ENCODE assay signal across 22 mouse cellular contexts in the genomic region with DNA sequence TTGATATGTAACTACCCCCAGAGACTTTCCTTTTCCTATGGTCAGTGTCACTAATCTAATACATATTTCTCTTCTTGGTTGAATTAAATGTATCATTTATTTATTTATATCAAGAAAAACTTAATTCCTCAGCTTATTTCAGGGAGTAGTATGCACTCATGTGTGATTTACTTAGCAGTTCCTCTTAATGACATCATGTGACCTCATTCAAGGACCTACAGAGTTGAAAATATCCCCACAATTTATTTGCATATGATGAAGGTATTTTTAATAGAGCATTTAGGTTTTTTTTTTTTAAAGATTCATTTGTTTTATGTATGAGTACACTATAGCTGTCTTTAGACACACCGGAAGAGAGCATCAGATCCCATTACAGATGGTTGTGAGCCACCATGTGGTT. TPM values are rescaled to one million over a fixed set of nuclear protein-coding genes. Genes with fewer than 3 reads are reported as not detected.
DNase-seq lines count a peak whose midpoint lies in the region; ATAC-seq and TF ChIP-seq lines count a peak whose summit lies in the region.
"Had no signal": no experiment of that assay in that cellular context is flagged by ENCODE, and none has a peak within 500 bp of the region (broad histone marks: within the 10 kb centered on the region; RNA-seq: fewer than 3 reads in every experiment).

No protein-coding gene starts in this region.

- no peak overlapping the region for H3K9ac ChIP-seq in MEL (ENCODE audit: control insufficient read depth, low read depth, low read length, poor library complexity, severe bottlenecking)
- H3K9ac ChIP-seq in midbrain, postnatal 0 days (replicated peaks; ENCODE audit: low read length, poor library complexity, severe bottlenecking): no peak overlapping the region

- WGBS in midbrain, postnatal 0 days: 95% methylated on average over 1 of the region's 1 CpGs

- no peak overlapping the region for H3K4me3 ChIP-seq in MEL (ENCODE audit: control insufficient read depth in 1 of 2, insufficient read depth in 1 of 2, low read depth in 2 of 2, low read length in 2 of 2)
- H3K4me3 ChIP-seq in midbrain, postnatal 0 days (ENCODE audit: low read depth, low read length): no peak overlapping the region

- no peaks in the 10 kb centered on the region for H3K9me3 ChIP-seq in MEL (replicated peaks; ENCODE audit: insufficient read depth, low read length)
- no peaks in the 10 kb centered on the region for H3K9me3 ChIP-seq in midbrain, postnatal 0 days (ENCODE audit: low read length)
- H3K9me3 ChIP-seq: G1E had no signal

- intact Hi-C loops in heart, postnatal 10 days (cut with DNase I): no loop called here

- H3K4me1 ChIP-seq in MEL (ENCODE audit: control insufficient read depth in 1 of 2, insufficient read depth in 2 of 2, low read length in 2 of 2): no peaks in the 10 kb centered on the region
- H3K4me1 ChIP-seq in midbrain, postnatal 0 days (ENCODE audit: insufficient read depth, low read length): no peaks in the 10 kb centered on the region

- TF ChIP-seq RAD21 in MEL (IDR thresholded peaks at IDR 0.05; ENCODE audit: low read depth, low read length): no peak

- peaks cover 0 to 6% of the 10 kb centered on the region in 2 experiments for H3K36me3 ChIP-seq in MEL (ENCODE audit: control insufficient read depth in 1 of 2, insufficient read depth in 2 of 2, low read length in 2 of 2)
- H3K36me3 ChIP-seq in splenic B cell, adult 2 months (ENCODE audit: control insufficient read depth, insufficient read depth, low read length, poor library complexity, severe bottlenecking): no peaks in the 10 kb centered on the region
- no peaks in the 10 kb centered on the region for H3K36me3 ChIP-seq in midbrain, postnatal 0 days (ENCODE audit: insufficient read depth, low read length)

- H3K4me2 ChIP-seq in midbrain, postnatal 0 days (ENCODE audit: low read depth, low read length, poor library complexity, severe bottlenecking): no peak overlapping the region

- no peaks in the 10 kb centered on the region for H3K27me3 ChIP-seq in MEL (ENCODE audit: control insufficient read depth in 1 of 2, insufficient read depth in 2 of 2, low read length in 2 of 2)
- no peaks in the 10 kb centered on the region for H3K27me3 ChIP-seq in splenic B cell, adult 2 months (ENCODE audit: control insufficient read depth, insufficient read depth, low read length, poor library complexity, severe bottlenecking)
- H3K27me3 ChIP-seq in midbrain, postnatal 0 days (ENCODE audit: insufficient read depth, low read length): no peaks in the 10 kb centered on the region
- H3K27me3 ChIP-seq: CH12.LX, Patski had no signal

- TF ChIP-seq CTCF in MEL (IDR thresholded peaks at IDR 0.05 in 2 of 3, conservative IDR thresholded peaks at IDR 0.05 in 1 of 3; ENCODE audit: control insufficient read depth in 1 of 3, insufficient read depth in 1 of 3, low read depth in 2 of 3, low read length in 3 of 3, poor library complexity in 1 of 3, severe bottlenecking in 1 of 3): no peak
- no peak for TF ChIP-seq CTCF in midbrain, postnatal 0 days (IDR thresholded peaks at IDR 0.05)

- DNase-seq in MEL (ENCODE audit: low read depth, low spot score): no peak
- peak; percentile 59 for DNase-seq in splenic B cell, adult 2 months (ENCODE audit: low read depth, low spot score)
- DNase-seq in heart, postnatal 10 days: no peak
- DNase-seq in midbrain, postnatal 0 days (ENCODE audit: low spot score): no peak
- no peak for DNase-seq in right cerebral cortex, postnatal 14 days
- DNase-seq: adrenal gland, adult 2 months; adrenal gland, adult 8-10 months; adrenal gland, postnatal 10 days; adrenal gland, postnatal 14 days; adrenal gland, postnatal 25 days; adrenal gland, postnatal 36 days; B cell, adult 2 months; cerebellum, adult 11 months; cerebellum, adult 11-12 months; cerebellum, adult 18-20 months; cerebellum, adult 2 months had no signal

- TF ChIP-seq EP300 in MEL (IDR thresholded peaks at IDR 0.05; ENCODE audit: low read depth in 1 of 2, low read length in 2 of 2): no peak

- no peak for TF ChIP-seq POLR2A in MEL (IDR thresholded peaks at IDR 0.05; ENCODE audit: control insufficient read depth in 1 of 2, insufficient read depth in 1 of 2, low read depth in 1 of 2, low read length in 2 of 2, poor library complexity in 1 of 2)

- ATAC-seq in neutrophil, adult 5-6 weeks (ENCODE audit: extremely low read depth, insufficient number of reproducible peaks, low FRiP score, poor library complexity, severe bottlenecking): 0 out of 2 replicates have a peak, but pooled peaks have one; percentile 19
- ATAC-seq in midbrain, postnatal 0 days (ENCODE audit: low FRiP score): no peak
- ATAC-seq: activated CD4-positive, CD25-positive, alpha-beta regulatory T cell, adult 4 months; CD4-positive, CD25-positive, alpha-beta regulatory T cell, adult 4 months; Patski had no signal

- peaks cover 14% of the 10 kb centered on the region; the same call in 1 of the 2 replicates for H3K79me2 ChIP-seq in MEL (ENCODE audit: control insufficient read depth, insufficient read depth, low read length, poor library complexity)

- no peak overlapping the region for H3K27ac ChIP-seq in MEL (ENCODE audit: control insufficient read depth, low read depth, low read length)
- H3K27ac ChIP-seq in midbrain, postnatal 0 days (ENCODE audit: low read depth, low read length): no peak overlapping the region

TF ChIP-seq in MEL, 35 proteins besides CTCF, POLR2A, EP300 and RAD21:
- no peak for TF ChIP-seq E2F4 (IDR thresholded peaks at IDR 0.05; ENCODE audit: borderline replicate concordance, low read depth, low read length)
- TF ChIP-seq USF1 (IDR thresholded peaks at IDR 0.05; ENCODE audit: low read depth, low read length): peak; percentile 61; the same call in 1 of the 2 replicates
- TF ChIP-seq USF2 (IDR thresholded peaks at IDR 0.05; ENCODE audit: borderline replicate concordance in 1 of 2, insufficient read depth in 1 of 2, low read depth in 1 of 2, low read length in 2 of 2): 0 out of 4 replicates have a peak, but pooled peaks of 1 of the 2 experiments have one; percentile 13

RNA-seq across cellular contexts. Expression of a gene that starts 28.6 kb away (rescaled TPM):
- 25.4 and 27.0 TPM in 2 replicates for total RNA-seq in MEL (2012; rRNA removed)
- 10 to 100 TPM; 27.4 to 96.7 TPM for polyA plus RNA-seq in MEL (2012; ENCODE audit: insufficient read depth in 1 of 2, insufficient read length in 2 of 2, low read depth in 1 of 2, low replicate concordance in 2 of 2, missing spikeins in 1 of 2)
- total RNA-seq in neutrophil, adult 5-6 weeks (2017): 101 and 104 TPM in 2 replicates
- total RNA-seq in heart, postnatal 10 days (2021): 10 to 100 TPM; 20.8 to 21.9 TPM
- 25.8 and 37.5 TPM in 2 replicates for total RNA-seq in midbrain, postnatal 0 days (2014; rRNA removed)
- 25.4 and 27.1 TPM in 2 replicates for polyA plus RNA-seq in midbrain, postnatal 0 days (2015; fragmentation: Nextera tagmentation; extraction: Ambion mirVana)
